Mouse (Mus musculus) hematopoietic stem cell, adult 5-6 weeks (primary cell): ENCODE data around the gene Ndst4. TPM values are rescaled to one million over a fixed set of nuclear protein-coding genes. Genes with fewer than 3 reads are reported as not detected.

ENCODE experiments used
- ATAC-seq, 2 experiments: fragments of 125-278 bp in 1 of 2; replicated peaks in 1 of 2; 2 replicates each; pipeline ENCODE4 v1.8.0; 2016 to 2017; ENCODE audit warnings: inconsistent platforms in 2 of 2, mild to moderate bottlenecking in 2 of 2, moderate number of reproducible peaks in 2 of 2, low read depth in 1 of 2, moderate TSS enrichment in 1 of 2; ENCODE audit not compliant: low FRiP score in 2 of 2, poor library complexity in 2 of 2, severe bottlenecking in 2 of 2, insufficient read depth in 1 of 2, low TSS enrichment in 1 of 2
- total RNA-seq: library from RNA; stranded (forward); fragments of 172-1452, 232-1000 nt; gene quantifications from 2 replicates; pipeline ENCODE4 v1.2.3, GENCODE M21; 2017

The Ndst4 gene
- total RNA-seq, 1 experiment from 2014 or later = not detected

GRCm38 (mm10) chr3:125684583-125684982 lies 280.7 kb downstream of the Ndst4 start:
- no peak for ATAC-seq

- no peak for ATAC-seq
These were observed 283.7 kb downstream of the Ndst4 start for GRCm38 (mm10) chr3:125687601-125688000.

- no peak for ATAC-seq
These were observed 287.1 kb downstream of the Ndst4 start for GRCm38 (mm10) chr3:125690948-125691347.

GRCm38 (mm10) chr3:125722953-125723352 lies 319.1 kb downstream of the Ndst4 start:
- no peak for ATAC-seq

GRCm38 (mm10) chr3:125734945-125735344 lies 331.1 kb downstream of the Ndst4 start:
- no peak for ATAC-seq

GRCm38 (mm10) chr3:125744468-125745141 lies 340.7 kb downstream of the Ndst4 start:
- no peak for ATAC-seq

- no peak for ATAC-seq
These were observed 341.2 kb downstream of the Ndst4 start for GRCm38 (mm10) chr3:125745142-125745496.

GRCm38 (mm10) chr3:125746367-125746766 lies 342.5 kb downstream of the Ndst4 start:
- no peak for ATAC-seq

- peak; percentile 98 for ATAC-seq
These were observed 353.0 kb downstream of the Ndst4 start for GRCm38 (mm10) chr3:125756911-125757310.

- ATAC-seq = no peak
These were observed 356.8 kb downstream of the Ndst4 start for GRCm38 (mm10) chr3:125760711-125761110.
